Mouse (Mus musculus) hindbrain, embryonic 11.5 days (tissue): ENCODE measurements around the gene Fig4. TPM values are rescaled to one million over a fixed set of nuclear protein-coding genes. Genes with fewer than 3 reads are reported as not detected.

Source experiments
- ATAC-seq: fragments of 200-750 bp; cut with Nextera tagmentation; 2 replicates; pipeline ENCODE4 v1.8.0; 2017; ENCODE audit warnings: mild to moderate bottlenecking, moderate TSS enrichment, moderate library complexity; ENCODE audit not compliant: low FRiP score
- DNase-seq: peaks from one replicate; pipeline ENCODE4 v3.0.0-alpha.2; 2015; ENCODE audit warnings: low spot score
- H3K27ac ChIP-seq: fragments of 300-500 bp; sonication (generic); 2 replicates; pipeline ENCODE4 v1.5.1; 2014; ENCODE audit warnings: mild to moderate bottlenecking, low read depth, low read length
- H3K27me3 ChIP-seq: fragments of 300-500 bp; sonication (generic); 2 replicates; pipeline ENCODE4 v1.6.1; 2014; ENCODE audit warnings: mild to moderate bottlenecking, low read length, moderate library complexity, mixed read lengths; ENCODE audit not compliant: control insufficient read depth, insufficient read depth
- H3K36me3 ChIP-seq: fragments of 300-500 bp; sonication (generic); 2 replicates; pipeline ENCODE4 v1.6.1; 2014; ENCODE audit warnings: mild to moderate bottlenecking, low read length, moderate library complexity, mixed read lengths; ENCODE audit not compliant: control insufficient read depth, insufficient read depth
- H3K4me1 ChIP-seq: fragments of 300-500 bp; sonication (generic); replicated peaks from 2 replicates; pipeline ENCODE4 v1.6.1; 2014; ENCODE audit warnings: low read length, mixed read lengths; ENCODE audit not compliant: control insufficient read depth, insufficient read depth
- H3K4me2 ChIP-seq: fragments of 300-500 bp; sonication (generic); replicated peaks from 2 replicates; pipeline ENCODE4 v1.6.1; 2014; ENCODE audit warnings: mild to moderate bottlenecking, low read depth, low read length
- H3K4me3 ChIP-seq: fragments of 300-500 bp; sonication (generic); 2 replicates; pipeline ENCODE4 v1.5.1; 2014; ENCODE audit warnings: low read depth, low read length
- H3K9ac ChIP-seq: fragments of 300-500 bp; sonication (generic); 2 replicates; pipeline ENCODE4 v1.6.1; 2014; ENCODE audit warnings: low read depth, low read length
- H3K9me3 ChIP-seq: fragments of 300-500 bp; sonication (generic); 2 replicates; pipeline ENCODE4 v1.6.1; 2016; ENCODE audit warnings: low read length; ENCODE audit not compliant: control insufficient read depth
- WGBS: fragments of 180-500 bp; shearing (Covaris S2); extraction: QIAGEN DNeasy Blood & Tissue Kit; methylation state at CpG from one replicate; pipeline ENCODE4 v1.1.7; 2014; 5-methylcytosine and 5-hydroxymethylcytosine counted together
- polyA plus RNA-seq: library from polyadenylated mRNA; unstranded; fragments of >200 nt; fragmentation: Nextera tagmentation; extraction: Ambion mirVana; gene quantifications from 2 replicates; pipeline ENCODE4 v1.2.1, GENCODE M21; 2014

Fig4 gene
- polyA plus RNA-seq, 1 experiment from 2014 or later, result 23.3 TPM

DNA sequence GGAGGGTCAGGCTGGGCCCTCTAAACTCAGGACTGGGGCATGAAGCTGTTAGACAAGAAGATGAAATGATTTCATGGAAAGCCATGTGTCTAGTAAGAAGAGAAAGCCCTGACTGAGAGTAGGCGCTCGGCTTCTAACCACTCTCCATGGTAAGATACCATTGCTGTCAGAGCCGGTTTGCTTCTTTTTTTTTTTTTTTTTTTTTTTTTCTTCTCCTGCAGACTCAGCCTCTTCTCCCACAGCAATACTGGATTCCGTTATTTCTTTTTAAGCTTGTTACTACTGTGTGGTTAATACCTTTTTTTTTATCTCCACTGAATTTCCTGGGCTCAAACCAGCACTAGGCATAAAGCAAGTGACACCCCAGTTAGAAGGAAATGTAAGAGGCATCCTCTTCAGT is 151.2 kb downstream of the Fig4 start:
- Histone ChIP-seq H3K36me3 (no peaks in the 10 kb centered on the region), H3K4me1 (no peaks in the 10 kb centered on the region), H3K9me3 (no peaks in the 10 kb centered on the region), H3K4me2 (no peak overlapping the region), H3K9ac (no peak overlapping the region), H3K4me3 (no peak overlapping the region), H3K27ac (no peak overlapping the region), H3K27me3 (no peaks in the 10 kb centered on the region)
- ATAC-seq (no peak), DNase-seq (no peak)
- WGBS, result 75% methylated on average over 4 of the region's 4 CpGs

DNA sequence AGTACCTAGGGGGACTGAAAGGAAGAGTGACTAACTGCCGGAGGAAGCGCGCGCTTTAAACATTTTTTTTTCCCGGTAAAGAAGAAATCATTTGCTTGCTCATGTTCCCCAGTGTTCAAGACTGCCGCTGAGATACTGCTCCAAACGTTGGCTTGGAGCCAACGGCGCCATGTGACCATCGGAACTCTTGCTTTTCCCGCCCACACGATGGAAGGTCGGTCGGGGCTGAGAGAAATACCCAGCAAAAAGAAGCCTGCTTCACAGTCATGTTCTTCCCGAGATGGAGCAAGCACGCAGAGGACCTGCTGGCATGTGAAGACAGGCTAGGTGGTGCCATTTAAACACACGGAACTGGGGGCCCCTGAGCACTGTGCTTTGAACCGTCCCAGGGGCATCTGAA is 151.6 kb downstream of the Fig4 start:
- H3K4me1 ChIP-seq, result no peaks in the 10 kb centered on the region
- H3K36me3 ChIP-seq, result no peaks in the 10 kb centered on the region
- ATAC-seq (no peak), DNase-seq (no peak)
- H3K9ac ChIP-seq, result no peak overlapping the region
- H3K4me3 ChIP-seq, result no peak overlapping the region
- WGBS, result 79% methylated on average over 18 of the region's 18 CpGs
- H3K9me3 ChIP-seq, result no peaks in the 10 kb centered on the region
- H3K4me2 ChIP-seq, result no peak overlapping the region
- H3K27ac ChIP-seq, result no peak overlapping the region
- no peaks in the 10 kb centered on the region for H3K27me3 ChIP-seq

DNA sequence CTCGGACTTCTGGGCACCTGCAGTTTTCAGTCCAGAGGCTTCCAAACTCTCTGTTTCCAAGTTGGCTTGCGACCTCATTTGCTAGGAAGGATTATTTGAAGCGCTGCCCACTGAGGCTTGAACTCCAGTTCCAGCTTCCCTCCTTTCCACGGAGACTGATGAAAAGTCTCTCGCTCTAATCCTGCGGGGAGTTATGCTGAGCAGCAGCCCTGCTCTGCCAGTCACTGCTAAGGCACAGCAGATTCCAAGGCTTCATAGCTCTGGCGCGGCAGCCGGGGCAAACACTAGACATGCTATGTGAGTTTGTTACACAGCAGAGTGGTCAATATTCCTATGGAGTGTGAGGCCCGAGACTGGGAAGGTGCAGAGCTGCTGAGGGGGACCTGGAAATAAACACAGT is 152.0 kb downstream of the Fig4 start:
- no peaks in the 10 kb centered on the region for H3K9me3 ChIP-seq
- no peak overlapping the region for H3K9ac ChIP-seq
- H3K36me3 ChIP-seq, result no peaks in the 10 kb centered on the region
- 75% methylated on average over 10 of the region's 10 CpGs for WGBS
- H3K4me3 ChIP-seq, result no peak overlapping the region
- no peaks in the 10 kb centered on the region for H3K27me3 ChIP-seq
- no peak overlapping the region for H3K4me2 ChIP-seq
- H3K27ac ChIP-seq, result no peak overlapping the region
- DNase-seq, result no peak
- ATAC-seq, result no peak
- H3K4me1 ChIP-seq, result no peaks in the 10 kb centered on the region

DNA sequence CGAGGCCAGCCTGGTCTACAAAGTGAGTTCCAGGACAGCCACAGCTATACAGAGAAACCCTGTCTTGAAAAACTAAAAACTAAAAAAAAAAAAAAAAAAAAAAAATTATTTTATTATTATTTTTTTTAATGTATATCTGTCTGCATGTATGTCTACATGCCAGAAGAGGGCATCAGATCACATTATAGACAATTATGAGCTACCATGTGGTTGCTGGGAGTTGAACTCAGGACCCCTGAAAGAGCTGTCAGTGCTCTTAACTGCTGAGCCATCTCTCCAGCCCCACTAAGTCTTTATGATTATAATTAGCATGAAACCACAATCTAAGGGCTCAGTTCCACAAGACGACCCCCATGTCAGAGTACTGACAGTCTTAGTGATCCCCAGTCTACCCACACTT is 152.6 kb downstream of the Fig4 start:
- no peak overlapping the region for H3K4me3 ChIP-seq

DNA sequence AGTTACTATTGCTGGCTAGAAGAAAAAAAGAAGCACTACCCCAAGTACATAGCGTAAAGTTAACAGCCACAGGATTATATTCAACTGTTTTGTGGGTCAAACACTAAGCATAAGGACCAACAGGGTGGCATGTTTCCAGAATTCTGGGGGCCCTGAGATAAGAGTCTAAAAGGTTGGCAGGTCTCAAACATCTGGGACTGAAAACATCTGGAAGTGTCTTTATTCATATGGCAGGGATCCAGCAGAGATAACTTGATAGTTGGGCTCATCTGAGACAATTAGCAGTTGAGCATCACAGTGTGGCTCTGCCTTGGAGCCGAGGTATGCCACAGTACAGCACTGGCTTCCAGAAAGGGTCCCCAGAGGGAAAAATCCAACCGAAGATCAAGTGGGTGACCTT is 153.8 kb downstream of the Fig4 start:
- H3K4me3 ChIP-seq, result no peak overlapping the region
- H3K36me3 ChIP-seq, result no peaks in the 10 kb centered on the region
- H3K27ac ChIP-seq, result no peak overlapping the region
- H3K9me3 ChIP-seq, result no peaks in the 10 kb centered on the region
- WGBS, result 80% methylated on average over 3 of the region's 3 CpGs
- H3K9ac ChIP-seq, result no peak overlapping the region
- no peaks in the 10 kb centered on the region for H3K4me1 ChIP-seq
- no peaks in the 10 kb centered on the region for H3K27me3 ChIP-seq
- ATAC-seq (no peak), DNase-seq (no peak)
- no peak overlapping the region for H3K4me2 ChIP-seq

More for the DNA sequence above, 152.6 kb downstream of the Fig4 start:
- no peaks in the 10 kb centered on the region for H3K36me3 ChIP-seq
- no peaks in the 10 kb centered on the region for H3K27me3 ChIP-seq
- ATAC-seq (no peak), DNase-seq (no peak)
- H3K9me3 ChIP-seq, result no peaks in the 10 kb centered on the region
- H3K4me1 ChIP-seq, result no peaks in the 10 kb centered on the region
- H3K4me2 ChIP-seq, result no peak overlapping the region
- no peak overlapping the region for H3K27ac ChIP-seq
- no peak overlapping the region for H3K9ac ChIP-seq
- 71% methylated on average over 2 of the region's 2 CpGs for WGBS

DNA sequence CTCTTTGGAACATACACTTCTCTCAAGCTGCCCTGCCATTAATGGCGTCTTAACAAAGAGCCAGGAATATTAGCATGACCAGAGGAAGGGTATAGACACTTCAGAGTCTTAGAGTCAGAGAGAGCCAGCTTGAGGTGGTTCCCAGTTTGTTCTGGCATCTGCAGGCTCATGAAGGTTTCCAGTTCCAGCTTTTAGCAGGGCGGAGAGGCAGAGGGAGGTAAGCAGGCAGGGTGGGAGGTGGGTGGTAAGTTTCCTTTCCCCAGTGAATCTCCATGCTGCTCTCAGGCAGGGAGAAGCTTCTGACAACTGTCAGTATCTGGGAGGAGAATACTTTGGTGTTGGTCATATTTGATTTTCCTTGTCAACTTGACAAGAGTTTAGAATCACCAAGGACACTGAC is 156.9 kb downstream of the Fig4 start:
- no peak overlapping the region for H3K4me3 ChIP-seq
- no peaks in the 10 kb centered on the region for H3K36me3 ChIP-seq
- H3K27ac ChIP-seq, result no peak overlapping the region
- 68% methylated on average over 2 of the region's 2 CpGs for WGBS
- no peaks in the 10 kb centered on the region for H3K27me3 ChIP-seq
- H3K4me2 ChIP-seq, result no peak overlapping the region
- no peaks in the 10 kb centered on the region for H3K4me1 ChIP-seq
- no peaks in the 10 kb centered on the region for H3K9me3 ChIP-seq
- no peak overlapping the region for H3K9ac ChIP-seq
- DNase-seq (no peak), ATAC-seq (no peak)

Other genes with a start within 250 kb of the Fig4 start
- gene Gpr6, start 231.0 kb downstream of the Fig4 start, polyA plus RNA-seq, result 0.14 TPM in 1 of 2 replicates, not detected in the other
- 0.25 and 0.46 TPM in 2 replicates for gene Ak9, start 720 bp upstream of the Fig4 start, polyA plus RNA-seq
- gene Zbtb24, start 147.1 kb upstream of the Fig4 start, polyA plus RNA-seq, result 20.1 TPM in 2 replicates
- gene Mical1, start 173.1 kb upstream of the Fig4 start, polyA plus RNA-seq, result 26.6 and 28.1 TPM in 2 replicates
- gene Smpd2, start 187.1 kb upstream of the Fig4 start, polyA plus RNA-seq, result 45.9 and 47.6 TPM in 2 replicates
- 1.3 and 1.4 TPM in 2 replicates for gene Ppil6, start 187.2 kb upstream of the Fig4 start, polyA plus RNA-seq
- gene Cd164, start 216.2 kb upstream of the Fig4 start, polyA plus RNA-seq, result 122 and 123 TPM in 2 replicates